Mouse (Mus musculus): ENCODE data around the gene Gm21981.

DNA sequence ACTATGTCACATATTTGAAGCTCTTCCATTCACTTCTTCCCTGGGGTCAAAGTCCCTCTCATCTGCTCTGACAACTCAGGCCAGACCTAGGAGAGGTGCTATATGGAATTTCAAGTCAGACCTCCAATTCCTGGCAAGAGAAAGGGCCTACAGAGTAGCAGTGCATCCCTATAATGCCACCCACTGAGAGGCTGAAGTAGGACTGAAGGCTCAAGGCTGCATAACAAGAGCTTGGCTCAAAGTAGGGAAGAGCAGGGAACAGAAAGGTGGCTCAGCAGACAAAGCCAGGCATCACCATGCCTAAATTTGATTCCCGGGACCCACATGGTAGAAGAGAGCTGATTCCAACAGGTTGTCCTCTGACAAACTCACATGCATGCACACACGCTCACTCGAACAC, 2.6 kb downstream of the Gm21981 start:
- TF ChIP-seq CHD2 (IDR thresholded peaks at IDR 0.05; ENCODE audit: low read depth, low read length) (no peak), ZC3H11A (IDR thresholded peaks at IDR 0.05; ENCODE audit: borderline replicate concordance, low read depth, low read length) (no peak)

All from ES-E14 (cell line).